Mouse (Mus musculus) kidney, embryonic 14.5 days (tissue): Measurements from ENCODE around the gene Phactr1. TPM values are rescaled to one million over a fixed set of nuclear protein-coding genes. Genes with fewer than 3 reads are reported as not detected.

ENCODE experiments used
- ATAC-seq: fragments of 200-750 bp; cut with Nextera tagmentation; 2 replicates; pipeline ENCODE4 v1.8.0; 2017; ENCODE audit warnings: moderate number of reproducible peaks, mild to moderate bottlenecking, moderate TSS enrichment, moderate library complexity; ENCODE audit not compliant: low FRiP score, low TSS enrichment
- H3K27ac ChIP-seq: fragments of 300-500 bp; sonication (generic); 2 replicates; pipeline ENCODE4 v1.5.1; 2014; ENCODE audit warnings: low read depth, mild to moderate bottlenecking, low read length, moderate library complexity, mixed read lengths
- H3K27me3 ChIP-seq: fragments of 300-500 bp; sonication (generic); 2 replicates; pipeline ENCODE4 v1.6.1; 2014; ENCODE audit warnings: mild to moderate bottlenecking, low read length; ENCODE audit not compliant: control insufficient read depth, insufficient read depth
- H3K36me3 ChIP-seq: fragments of 300-500 bp; sonication (generic); 2 replicates; pipeline ENCODE4 v1.6.1; 2014; ENCODE audit warnings: low read length, mixed read lengths; ENCODE audit not compliant: control insufficient read depth, insufficient read depth
- H3K4me1 ChIP-seq: fragments of 300-500 bp; sonication (generic); 2 replicates; pipeline ENCODE4 v1.6.1; 2014; ENCODE audit warnings: low read length, mixed read lengths; ENCODE audit not compliant: control insufficient read depth, insufficient read depth
- H3K4me2 ChIP-seq: fragments of 300-500 bp; sonication (generic); replicated peaks from 2 replicates; pipeline ENCODE4 v1.6.1; 2014; ENCODE audit warnings: low read depth, mild to moderate bottlenecking, low read length
- H3K4me3 ChIP-seq: fragments of 300-500 bp; sonication (generic); 2 replicates; pipeline ENCODE4 v1.5.1; 2014; ENCODE audit warnings: mild to moderate bottlenecking, low read length
- H3K9ac ChIP-seq: fragments of 300-500 bp; sonication (generic); 2 replicates; pipeline ENCODE4 v1.6.1; 2014; ENCODE audit warnings: low read depth, mild to moderate bottlenecking, low read length, moderate library complexity
- H3K9me3 ChIP-seq: fragments of 300-500 bp; sonication (generic); 2 replicates; pipeline ENCODE4 v1.6.1; 2016; ENCODE audit warnings: low read length; ENCODE audit not compliant: control insufficient read depth
- WGBS: fragments of 180-500 bp; shearing (Covaris S2); extraction: QIAGEN DNeasy Blood & Tissue Kit; methylation state at CpG from one replicate; pipeline ENCODE4 v1.1.7; 2014; 5-methylcytosine and 5-hydroxymethylcytosine counted together
- polyA plus RNA-seq: library from polyadenylated mRNA; unstranded; fragments of >200 nt; fragmentation: Nextera tagmentation; extraction: Ambion mirVana; gene quantifications from 2 replicates; pipeline ENCODE4 v1.2.1, GENCODE M21; 2014

Gene Phactr1
- 24.8 and 26.6 TPM in 2 replicates for polyA plus RNA-seq

DNA sequence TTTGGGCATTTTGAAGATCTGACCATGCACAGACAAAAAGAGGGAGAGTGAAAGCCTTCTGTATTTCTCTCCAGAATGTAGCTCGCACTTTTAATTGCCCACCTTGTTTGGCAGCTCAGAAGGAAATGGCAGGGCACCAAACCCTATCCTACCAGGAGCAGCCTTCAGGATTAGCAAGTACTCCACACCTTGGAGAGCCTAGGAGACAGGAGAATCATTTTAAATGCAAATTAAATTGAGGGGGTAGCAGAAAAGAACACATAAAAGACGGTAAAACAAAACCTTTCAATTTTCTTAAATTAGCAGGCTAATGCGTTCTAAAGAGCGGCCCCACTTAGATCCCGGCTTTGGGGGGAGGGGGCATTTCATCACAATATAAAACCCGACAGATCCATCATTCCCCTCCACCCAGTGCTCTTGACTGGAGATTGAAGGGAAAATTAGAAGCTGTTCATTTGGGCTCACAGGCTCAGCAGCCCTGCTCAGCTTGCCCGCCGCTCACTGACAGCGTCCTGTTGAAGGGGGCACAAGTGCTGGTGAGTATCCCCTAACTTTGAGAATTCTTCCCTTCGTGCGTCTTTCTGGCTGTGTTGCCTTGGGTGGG lies at the start of gene Phactr1:
Phactr1 (plus strand) TSS at position 233 of the 604 bp plus-strand sequence.
- no peaks in the 10 kb centered on the region for H3K9me3 ChIP-seq
- H3K27ac ChIP-seq: no peak within 1 kb of the TSS
- H3K4me2 ChIP-seq: peak within 1 kb of the TSS; percentile 8; the same call in 1 of the 2 replicates
- H3K9ac ChIP-seq: no peak within 1 kb of the TSS
- WGBS: 10% methylated on average over 11 of the region's 11 CpGs
- no peaks in the 10 kb centered on the region for H3K4me1 ChIP-seq
- 0 out of 2 replicates have a peak within 1 kb of the TSS, but pooled peaks have one; percentile 12 for H3K4me3 ChIP-seq
- H3K36me3 ChIP-seq: no peaks in the 10 kb centered on the region
- no peak for ATAC-seq
- no peaks in the 10 kb centered on the region; the same call in 1 of the 2 replicates for H3K27me3 ChIP-seq

- no peaks in the 10 kb centered on the region for H3K27me3 ChIP-seq
- WGBS: 84% methylated on average over 2 of the region's 2 CpGs
- ATAC-seq: no peak
These were observed 45.5 kb upstream of the Phactr1 start for GRCm38 (mm10) chr13:42634908-42635307.

DNA sequence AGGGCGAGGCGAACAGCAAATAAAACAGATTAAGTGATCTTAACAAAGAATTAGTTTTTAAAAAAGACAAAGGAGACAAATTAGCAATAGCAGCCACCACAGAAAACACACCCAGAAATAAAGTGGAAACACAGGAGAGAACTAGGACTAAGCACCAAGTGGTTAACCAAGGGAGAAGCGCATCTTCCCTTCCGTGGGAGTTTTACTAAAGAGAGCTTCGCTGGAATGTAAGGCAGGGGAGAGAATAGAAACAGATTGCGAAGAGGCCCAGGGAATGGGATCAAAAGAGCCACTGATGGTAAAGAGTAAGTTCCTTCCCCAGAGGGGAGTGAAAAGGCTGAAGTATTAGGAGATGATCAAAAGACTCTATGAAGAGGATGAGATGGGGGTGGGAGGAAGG lies 30.2 kb upstream of the Phactr1 start:
- 62% methylated on average over 6 of the region's 6 CpGs for WGBS
- H3K9me3 ChIP-seq: no peaks in the 10 kb centered on the region
- no peaks in the 10 kb centered on the region for H3K36me3 ChIP-seq
- H3K4me3 ChIP-seq: no peak overlapping the region
- H3K27ac ChIP-seq: no peak overlapping the region
- no peak overlapping the region for H3K4me2 ChIP-seq
- no peaks in the 10 kb centered on the region for H3K4me1 ChIP-seq
- no peak for ATAC-seq
- H3K27me3 ChIP-seq: no peaks in the 10 kb centered on the region
- H3K9ac ChIP-seq: no peak overlapping the region

More at GRCm38 (mm10) chr13:42634908-42635307, 45.5 kb upstream of the Phactr1 start:
- Histone ChIP-seq H3K4me1 (no peaks in the 10 kb centered on the region), H3K36me3 (no peaks in the 10 kb centered on the region), H3K4me3 (no peak overlapping the region), H3K27ac (no peak overlapping the region), H3K9me3 (no peaks in the 10 kb centered on the region), H3K4me2 (no peak overlapping the region), H3K9ac (no peak overlapping the region)

DNA sequence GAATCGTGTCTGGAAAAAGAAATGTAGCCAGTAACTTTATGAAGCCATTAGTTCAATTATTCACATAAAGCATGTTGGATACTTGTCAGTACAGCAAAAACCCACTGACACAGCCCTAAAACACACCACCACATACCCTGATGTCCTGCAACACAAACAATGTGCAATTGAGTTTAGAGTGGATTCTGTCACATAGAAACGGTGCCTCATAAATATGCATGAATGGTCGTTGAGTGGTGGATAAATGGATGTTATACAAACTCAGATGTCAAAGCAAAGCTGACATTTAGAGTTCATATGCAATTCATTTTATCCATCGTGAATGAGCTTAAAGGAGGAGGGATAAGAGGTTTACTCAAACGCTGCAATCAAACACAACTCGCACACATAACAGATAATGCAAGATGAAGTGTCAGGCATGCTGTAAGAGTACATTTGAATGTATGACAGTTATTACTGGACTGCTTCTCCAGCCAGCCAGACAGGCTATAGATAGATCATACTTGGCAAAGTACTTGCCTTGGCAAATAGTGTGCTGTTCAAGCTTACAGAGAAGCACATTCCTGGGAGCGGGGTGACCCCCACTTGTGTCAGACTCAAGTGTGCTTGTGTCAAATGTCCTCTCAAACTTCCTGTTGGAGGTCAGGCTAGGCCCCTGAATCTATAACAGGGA lies 23.6 kb upstream of the Phactr1 start:
- H3K27ac ChIP-seq: no peak overlapping the region

DNA sequence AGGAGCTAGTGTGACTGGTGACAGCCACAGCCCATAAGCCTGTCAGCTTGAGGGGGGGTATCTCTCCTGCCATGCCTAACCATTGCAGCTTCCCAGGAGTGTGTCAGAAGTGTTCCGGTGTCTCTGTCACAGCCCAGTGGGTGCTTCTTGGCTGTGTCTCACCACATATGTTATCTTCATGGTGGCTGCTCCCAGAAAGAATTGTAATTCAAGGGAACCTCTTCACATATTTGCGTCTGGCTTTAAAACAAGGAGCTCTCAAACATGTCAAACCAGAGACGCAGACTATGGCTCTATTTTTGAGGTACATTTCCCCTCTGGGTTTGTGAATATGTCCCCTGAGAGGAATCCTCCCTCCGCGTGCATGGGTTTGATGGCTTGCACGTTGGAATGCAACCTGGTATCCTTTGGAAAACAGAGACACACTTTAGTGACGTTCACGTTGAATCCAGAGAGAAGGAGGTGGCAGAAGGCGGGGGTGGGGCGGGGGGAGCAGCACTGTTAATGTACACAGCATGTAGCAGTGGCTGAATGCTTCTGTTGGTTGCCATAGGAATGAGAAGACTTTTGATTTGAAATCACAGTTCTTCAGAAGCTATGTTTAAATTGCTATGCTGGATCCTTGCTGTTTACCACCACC lies 8.7 kb upstream of the Phactr1 start:
- Histone ChIP-seq H3K27me3 (no peaks in the 10 kb centered on the region), H3K4me3 (no peak overlapping the region), H3K9me3 (no peaks in the 10 kb centered on the region), H3K36me3 (no peaks in the 10 kb centered on the region), H3K27ac (no peak overlapping the region), H3K4me1 (no peaks in the 10 kb centered on the region), H3K4me2 (no peak overlapping the region), H3K9ac (no peak overlapping the region)
- no peak for ATAC-seq
- WGBS: 62% methylated on average over 10 of the region's 10 CpGs

More for the DNA sequence above, 23.6 kb upstream of the Phactr1 start:
- Histone ChIP-seq H3K36me3 (no peaks in the 10 kb centered on the region), H3K27me3 (no peaks in the 10 kb centered on the region), H3K9ac (no peak overlapping the region), H3K9me3 (no peaks in the 10 kb centered on the region), H3K4me2 (no peak overlapping the region), H3K4me3 (no peak overlapping the region), H3K4me1 (no peaks in the 10 kb centered on the region)
- no peak for ATAC-seq
- 74% methylated on average over 7 of the region's 7 CpGs for WGBS

- Histone ChIP-seq H3K9me3 (no peaks in the 10 kb centered on the region), H3K4me3 (0 out of 2 replicates have a peak overlapping the region, but pooled peaks have one; percentile 12), H3K27me3 (no peaks in the 10 kb centered on the region; the same call in 1 of the 2 replicates), H3K27ac (no peak overlapping the region), H3K9ac (no peak overlapping the region), H3K36me3 (no peaks in the 10 kb centered on the region), H3K4me2 (peak overlapping the region; percentile 8; the same call in 1 of the 2 replicates), H3K4me1 (no peaks in the 10 kb centered on the region)
- WGBS: 77% methylated on average over 9 of the region's 9 CpGs
- no peak for ATAC-seq
These were observed 876 bp downstream of the Phactr1 start for GRCm38 (mm10) chr13:42681299-42681698.

DNA sequence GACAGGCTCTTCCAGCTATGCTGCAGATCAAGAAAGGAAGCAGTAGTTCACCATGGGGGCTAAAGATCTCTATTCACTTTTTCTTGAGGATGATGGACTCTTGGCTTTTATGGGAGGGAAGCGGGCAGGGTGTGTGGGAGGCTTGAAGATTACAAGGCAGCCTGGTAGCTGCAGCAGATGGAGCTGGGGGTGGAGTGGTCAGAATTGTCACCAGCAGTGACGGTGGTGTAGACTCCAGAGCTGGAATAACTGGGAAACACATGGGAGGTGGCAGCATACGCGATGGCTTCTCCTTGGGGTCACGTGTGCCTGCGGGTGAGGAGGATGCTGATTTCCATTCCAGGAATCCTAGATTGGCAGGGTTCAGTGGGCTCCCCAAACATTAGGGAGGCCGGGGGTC lies 3.8 kb downstream of the Phactr1 start:
- H3K4me3 ChIP-seq: no peak overlapping the region
- no peaks in the 10 kb centered on the region for H3K4me1 ChIP-seq
- H3K9me3 ChIP-seq: no peaks in the 10 kb centered on the region
- WGBS: 86% methylated on average over 7 of the region's 7 CpGs
- no peaks in the 10 kb centered on the region for H3K36me3 ChIP-seq
- no peak overlapping the region for H3K4me2 ChIP-seq
- H3K27me3 ChIP-seq: no peaks in the 10 kb centered on the region; the same call in 1 of the 2 replicates
- no peak overlapping the region for H3K27ac ChIP-seq
- H3K9ac ChIP-seq: no peak overlapping the region
- no peak for ATAC-seq

DNA sequence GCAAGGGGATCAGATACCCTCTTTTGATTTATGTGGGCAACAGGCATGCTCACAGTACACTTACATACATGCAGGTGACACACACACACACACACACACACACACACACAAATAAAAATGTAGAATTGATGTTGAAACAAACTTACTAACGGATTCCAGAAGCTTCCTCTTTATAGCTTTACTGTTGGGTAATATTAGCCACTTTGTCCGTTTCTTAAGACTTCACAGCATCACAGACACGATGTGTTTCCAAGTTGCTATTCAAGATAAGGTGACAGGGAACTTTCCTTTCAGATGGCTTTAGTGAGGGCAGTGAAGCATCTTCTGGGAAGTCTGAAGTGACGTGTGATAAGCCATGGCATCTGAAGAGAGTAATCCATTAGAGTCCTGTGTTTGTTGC lies 11.8 kb downstream of the Phactr1 start:
- H3K27ac ChIP-seq: no peak overlapping the region
- no peaks in the 10 kb centered on the region for H3K9me3 ChIP-seq
- no peak overlapping the region for H3K4me3 ChIP-seq
- no peaks in the 10 kb centered on the region for H3K36me3 ChIP-seq
- no peak for ATAC-seq
- 84% methylated on average over 4 of the region's 4 CpGs for WGBS
- no peak overlapping the region for H3K9ac ChIP-seq
- no peak overlapping the region for H3K4me2 ChIP-seq
- H3K27me3 ChIP-seq: no peaks in the 10 kb centered on the region
- H3K4me1 ChIP-seq: no peaks in the 10 kb centered on the region

DNA sequence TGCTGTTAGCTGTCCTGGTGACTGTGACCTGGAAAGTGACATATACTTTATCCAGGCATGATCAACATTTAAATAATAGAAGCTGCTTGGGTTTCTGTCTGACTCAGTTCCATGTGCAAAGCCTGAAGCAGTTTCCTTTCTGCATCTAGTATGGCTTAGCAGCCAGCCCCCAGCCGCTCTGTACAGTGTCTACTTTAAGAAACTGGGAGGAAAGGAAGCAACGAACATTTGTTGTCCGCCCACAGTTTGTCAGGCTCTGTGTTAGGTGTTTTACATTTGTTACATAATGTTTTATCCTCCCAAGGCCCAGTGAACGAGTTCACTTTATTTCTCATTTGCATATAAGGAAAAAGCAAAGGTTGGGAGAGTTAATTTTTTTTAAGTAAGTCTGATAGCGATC lies 16.2 kb downstream of the Phactr1 start:
- no peak overlapping the region for H3K4me2 ChIP-seq
- H3K36me3 ChIP-seq: no peaks in the 10 kb centered on the region
- H3K27me3 ChIP-seq: no peaks in the 10 kb centered on the region
- H3K9me3 ChIP-seq: no peaks in the 10 kb centered on the region
- WGBS: 65% methylated on average over 5 of the region's 5 CpGs
- H3K4me1 ChIP-seq: no peaks in the 10 kb centered on the region
- H3K9ac ChIP-seq: no peak overlapping the region
- ATAC-seq: no peak
- no peak overlapping the region for H3K4me3 ChIP-seq
- H3K27ac ChIP-seq: no peak overlapping the region
